Mouse (Mus musculus): ENCODE data around the gene Ints3. TPM values are rescaled to one million over a fixed set of nuclear protein-coding genes. Genes with fewer than 3 reads are reported as not detected.

Gene Ints3
- total RNA-seq, 2 experiments from 2014 or later: 57.0 to 62.0 TPM

DNA sequence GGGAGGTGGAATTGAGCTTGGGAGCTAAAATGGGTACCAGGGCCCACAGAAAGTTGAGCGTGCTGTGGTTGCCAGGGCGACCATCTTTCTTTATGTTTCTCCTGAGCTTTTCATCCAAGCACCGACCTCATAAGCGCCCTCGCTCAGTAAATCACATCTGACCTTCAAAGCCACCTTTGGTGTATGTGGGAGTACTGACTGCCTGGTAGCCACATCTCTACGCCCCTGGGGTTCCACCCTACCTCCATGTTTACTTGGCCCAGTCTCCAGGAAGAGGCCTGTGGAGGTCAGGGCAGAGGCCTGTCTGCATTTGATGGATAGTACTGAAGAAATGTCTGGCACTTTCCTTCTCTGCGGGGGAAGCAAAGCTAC, 13.7 kb upstream of the Ints3 start:
- DNase-seq (ENCODE audit: extremely low spot score in 1 of 2, low spot score in 2 of 2): no peak
- intact Hi-C loops (cut with DNase I): no loop called here

DNA sequence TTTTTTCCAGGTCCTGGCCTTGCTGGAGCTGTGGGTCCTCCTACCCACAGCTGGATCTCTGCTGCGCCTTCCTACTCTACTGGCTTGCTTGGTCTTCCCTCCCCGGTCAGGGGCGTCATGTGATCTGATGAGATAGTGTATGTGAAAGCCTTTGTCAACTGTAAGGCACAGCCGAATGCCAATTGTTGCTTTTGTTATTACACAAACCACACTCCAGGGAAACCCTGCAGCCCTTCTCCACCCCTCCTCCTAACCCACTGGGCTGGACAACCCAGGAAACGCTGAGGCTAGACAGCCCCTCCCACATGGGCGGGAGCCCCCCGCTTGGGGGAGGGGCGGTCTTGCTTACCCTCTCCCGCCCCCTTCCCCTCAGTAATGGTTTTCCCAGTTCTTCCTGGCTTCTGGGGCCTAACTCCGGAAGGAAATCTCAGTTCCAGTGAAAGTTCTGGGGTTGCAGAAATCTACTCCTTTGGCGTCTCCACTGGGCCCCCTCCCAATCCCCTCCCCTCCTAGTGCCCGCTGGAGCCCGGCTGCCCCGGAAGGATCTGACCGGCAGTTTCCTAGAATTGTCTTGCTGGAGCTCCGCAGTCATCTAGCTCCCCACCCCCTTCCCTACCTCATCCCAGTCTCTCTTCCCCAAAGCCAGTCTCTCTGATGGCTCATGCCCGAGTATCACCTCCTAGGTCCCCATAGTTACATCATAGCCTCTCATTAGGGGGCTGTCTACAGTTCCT, 13.1 kb upstream of the Ints3 start:
- DNase-seq (ENCODE audit: extremely low spot score in 1 of 2, low spot score in 2 of 2): peak; percentile 72 to 92
- intact Hi-C loops (cut with DNase I): no loop called here

DNA sequence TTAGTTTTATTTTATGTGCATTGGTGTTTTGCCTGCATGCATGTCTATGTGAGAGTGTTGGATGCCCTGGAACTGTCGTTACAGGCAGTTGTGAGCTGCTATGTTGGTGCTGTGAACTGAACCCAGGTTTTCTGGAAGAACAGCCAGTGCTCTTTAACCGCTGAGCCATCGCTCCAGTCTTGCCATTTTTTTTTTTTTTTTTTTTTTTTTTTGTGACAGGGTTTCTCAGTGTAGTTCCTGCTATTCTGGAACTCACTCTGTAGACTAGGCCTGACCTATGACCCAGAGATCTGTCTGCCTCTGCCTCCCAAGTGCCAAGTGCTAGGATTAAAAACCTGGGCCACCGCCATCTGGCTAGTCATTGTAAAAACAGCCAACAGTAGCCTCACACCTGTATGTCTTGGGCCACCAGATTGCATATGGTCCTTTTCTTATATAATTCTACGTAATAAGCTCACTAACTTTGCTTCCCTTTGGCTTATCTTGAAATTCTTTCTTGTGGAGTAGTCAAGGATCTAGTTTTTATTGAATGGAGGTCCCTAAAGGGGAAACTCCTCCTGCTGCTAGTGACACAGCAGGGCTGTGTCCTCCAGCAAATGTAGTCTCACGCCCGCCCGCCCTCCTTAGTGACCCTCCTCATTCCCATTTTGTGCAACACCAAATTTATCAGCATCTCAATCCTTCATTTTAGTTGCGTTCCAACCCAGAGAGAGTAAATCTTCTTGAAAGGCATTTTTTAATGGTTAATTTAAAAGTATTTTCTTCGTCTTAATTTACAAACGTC, 12.2 kb upstream of the Ints3 start:
- intact Hi-C loops (cut with DNase I): no loop called here
- DNase-seq (ENCODE audit: extremely low spot score in 1 of 2, low spot score in 2 of 2): no peak

DNA sequence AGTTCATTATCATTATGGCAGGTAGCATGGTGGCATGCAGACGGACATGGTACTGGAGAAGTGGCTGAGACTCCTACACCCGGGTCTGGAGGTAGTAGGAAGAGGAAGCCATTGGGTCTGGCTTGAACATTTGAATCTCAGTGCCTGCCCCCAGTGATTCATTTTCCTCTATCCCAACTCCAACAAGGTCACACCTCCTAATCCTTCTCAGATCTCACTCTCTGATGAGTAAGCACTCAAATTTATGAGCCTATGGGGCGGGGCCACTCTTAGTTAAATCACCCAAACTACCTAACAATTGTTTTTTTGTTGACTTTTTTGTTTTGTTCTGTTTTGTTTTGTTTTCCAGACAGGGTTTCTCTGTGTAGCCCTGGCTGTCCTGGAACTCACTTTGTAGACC, 10.6 kb upstream of the Ints3 start:
- no peak for DNase-seq (ENCODE audit: extremely low spot score in 1 of 2, low spot score in 2 of 2)
- intact Hi-C loops (cut with DNase I): no loop called here

DNA sequence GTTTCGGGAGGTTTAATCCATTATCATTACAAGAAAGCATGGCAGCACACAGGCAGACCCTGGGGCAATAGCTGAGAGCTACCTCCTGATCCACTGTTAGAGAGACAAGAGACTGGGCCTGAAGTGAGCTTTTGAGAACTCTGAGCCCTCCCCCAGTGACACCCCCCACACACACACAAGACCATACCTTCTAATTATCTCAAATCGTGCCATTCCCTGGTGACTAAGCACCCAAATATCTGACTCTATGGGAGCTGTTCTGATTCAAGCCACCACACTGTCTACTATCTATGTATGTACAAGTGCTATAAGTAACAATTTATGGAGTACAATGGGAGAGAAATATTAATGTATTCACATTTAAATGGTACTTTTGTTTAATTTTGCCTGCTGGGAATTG, 7.3 kb upstream of the Ints3 start:
- intact Hi-C loops (cut with DNase I): no loop called here
- no peak for DNase-seq (ENCODE audit: extremely low spot score in 1 of 2, low spot score in 2 of 2)

DNA sequence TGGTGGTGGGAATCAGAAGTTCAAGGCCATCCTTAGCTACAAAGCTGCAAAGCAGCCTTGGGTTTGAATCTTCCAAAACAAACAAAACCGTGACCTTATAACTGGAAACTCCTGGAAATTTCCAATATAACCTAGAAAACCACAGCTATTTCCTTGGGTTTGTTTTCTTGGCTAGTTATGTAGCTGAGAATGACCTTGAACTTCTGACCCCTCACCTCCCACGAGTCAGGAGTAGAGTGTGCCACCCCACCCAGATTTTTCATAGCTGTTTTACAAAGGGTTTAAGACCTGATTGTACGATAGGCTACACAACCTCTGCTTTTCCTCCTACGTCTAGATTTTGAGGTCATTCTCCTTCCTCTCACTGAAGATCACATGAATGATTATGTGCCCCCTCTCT, 3.7 kb upstream of the Ints3 start:
- intact Hi-C loops (cut with DNase I): no loop called here

DNA sequence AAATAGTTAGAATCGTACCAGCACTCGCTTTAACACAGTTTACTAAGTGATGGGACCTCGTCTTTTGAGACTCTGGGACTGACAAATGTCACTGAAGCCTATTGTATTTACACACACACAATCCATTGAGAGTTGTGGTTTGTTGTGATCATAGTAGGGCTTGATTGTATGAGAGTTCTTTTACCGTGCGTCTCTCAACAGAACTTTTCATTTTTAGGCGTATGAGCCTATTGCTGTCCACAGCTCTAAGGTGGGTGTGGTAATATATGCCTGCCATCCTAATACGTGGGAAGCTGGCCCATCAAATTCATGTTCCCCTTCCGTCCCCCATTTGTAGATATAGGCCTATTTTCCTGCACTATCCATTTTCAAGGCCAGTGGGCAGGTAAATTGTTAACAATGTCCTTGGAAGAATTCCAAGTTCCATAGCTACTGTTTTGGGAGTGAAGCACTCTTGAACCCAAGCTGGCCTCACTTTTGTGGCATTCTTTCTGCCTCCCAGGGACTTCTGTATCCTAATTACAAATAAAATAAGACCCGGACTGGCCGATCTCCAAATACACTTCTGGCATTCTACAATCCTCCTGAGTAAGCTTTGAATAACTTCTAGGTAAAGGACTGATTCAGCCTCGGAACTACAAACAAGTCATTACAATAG, 780 bp upstream of the Ints3 start:
- intact Hi-C loops (cut with DNase I): loop anchor here (5.0 kb wide), 1 partner anchor 33 kb away; the partner anchor contains the start of gene Npr1
- no peak for DNase-seq (ENCODE audit: extremely low spot score in 1 of 2, low spot score in 2 of 2)

More for the DNA sequence above, 3.7 kb upstream of the Ints3 start:
- no peak for DNase-seq (ENCODE audit: extremely low spot score in 1 of 2, low spot score in 2 of 2)

DNA sequence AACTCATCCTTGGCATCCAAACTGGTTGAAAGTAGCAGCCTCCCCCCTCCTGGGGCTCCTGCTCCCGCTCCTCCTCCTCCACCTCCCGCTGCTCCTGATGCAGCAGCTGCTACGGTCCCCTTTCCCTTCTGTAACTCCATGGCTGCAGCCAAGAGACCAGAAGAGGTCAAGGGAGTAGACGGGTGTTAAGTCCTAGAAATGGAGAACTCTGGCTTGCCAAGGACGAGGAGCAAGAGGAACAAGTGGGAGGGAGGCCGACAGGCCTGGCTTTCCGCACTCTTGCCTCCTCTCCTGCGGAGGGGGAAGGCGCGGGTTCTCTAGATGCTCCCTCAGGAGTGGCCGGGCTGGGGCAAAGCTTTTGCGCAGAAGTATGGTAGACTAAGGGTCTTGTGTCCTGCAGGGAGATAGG, 607 bp downstream of the Ints3 start:
- intact Hi-C loops (cut with DNase I): loop anchor here (5.0 kb wide), 1 partner anchor 34 kb away; the partner anchor contains the start of gene Npr1
- DNase-seq (ENCODE audit: extremely low spot score in 1 of 2, low spot score in 2 of 2): peak; percentile 33 to 61

DNA sequence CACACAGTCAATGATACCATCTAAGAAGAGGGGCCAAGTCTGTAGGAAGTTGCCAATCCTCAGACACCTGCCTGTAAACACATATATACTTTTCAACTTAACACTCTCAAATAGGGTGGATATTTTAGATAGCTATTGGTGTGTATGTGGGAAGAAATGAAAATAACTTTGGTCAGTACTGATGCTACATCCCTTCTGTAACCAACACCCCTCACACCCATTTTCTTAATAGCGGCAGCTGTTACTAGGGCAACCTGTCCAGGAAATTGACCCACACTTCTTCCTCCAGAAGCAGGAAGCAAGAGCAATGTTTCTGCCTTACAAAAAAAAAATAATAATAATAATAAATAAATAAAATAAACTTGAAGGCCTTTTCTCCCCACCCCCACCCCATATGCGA, 1.1 kb downstream of the Ints3 start:
- intact Hi-C loops (cut with DNase I): loop anchor here (5.0 kb wide), 1 partner anchor 35 kb away; the partner anchor contains the start of gene Npr1
- DNase-seq (ENCODE audit: extremely low spot score in 1 of 2, low spot score in 2 of 2): no peak

DNA sequence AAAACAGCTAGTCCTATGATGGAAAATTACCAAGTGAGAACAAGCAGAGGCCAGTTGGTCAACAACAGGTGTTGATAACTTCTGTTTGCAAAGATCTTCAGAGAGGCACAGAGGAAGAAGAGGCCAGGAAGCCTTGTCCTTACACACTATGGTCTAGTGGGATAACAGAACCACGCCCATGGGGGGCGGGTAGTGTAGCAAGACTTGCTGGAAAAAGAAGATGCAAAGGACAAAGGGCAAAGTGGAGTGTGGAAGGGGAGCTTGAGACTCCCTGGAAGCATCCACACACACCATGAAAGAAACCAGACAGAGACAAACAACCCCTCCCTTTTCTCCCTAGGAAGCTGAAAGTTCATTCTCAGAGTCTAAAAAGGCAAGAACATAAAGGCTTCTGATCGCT, 3.8 kb downstream of the Ints3 start:
- DNase-seq (ENCODE audit: extremely low spot score in 1 of 2, low spot score in 2 of 2): no peak
- intact Hi-C loops (cut with DNase I): no loop called here

DNA sequence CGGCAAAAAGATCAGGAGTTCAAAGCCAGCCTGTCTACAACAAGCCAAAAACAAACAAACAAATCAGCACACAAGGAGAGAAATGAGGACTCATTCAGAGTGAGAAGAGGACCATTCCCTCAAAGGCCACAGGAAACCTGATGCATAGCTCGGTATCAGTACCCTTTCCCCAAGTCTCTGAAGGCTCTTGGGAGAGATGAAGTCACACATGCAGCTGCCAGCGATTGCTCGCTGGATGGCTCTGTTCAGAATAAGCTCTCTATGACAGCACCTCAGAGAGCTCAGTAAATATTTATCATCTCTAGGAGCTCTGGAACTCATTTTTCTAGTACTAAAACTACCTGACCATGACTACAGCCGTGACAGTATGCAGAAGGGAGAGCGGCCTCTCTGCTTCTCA, 5.2 kb downstream of the Ints3 start:
- no peak for DNase-seq (ENCODE audit: extremely low spot score in 1 of 2, low spot score in 2 of 2)
- intact Hi-C loops (cut with DNase I): no loop called here

DNA sequence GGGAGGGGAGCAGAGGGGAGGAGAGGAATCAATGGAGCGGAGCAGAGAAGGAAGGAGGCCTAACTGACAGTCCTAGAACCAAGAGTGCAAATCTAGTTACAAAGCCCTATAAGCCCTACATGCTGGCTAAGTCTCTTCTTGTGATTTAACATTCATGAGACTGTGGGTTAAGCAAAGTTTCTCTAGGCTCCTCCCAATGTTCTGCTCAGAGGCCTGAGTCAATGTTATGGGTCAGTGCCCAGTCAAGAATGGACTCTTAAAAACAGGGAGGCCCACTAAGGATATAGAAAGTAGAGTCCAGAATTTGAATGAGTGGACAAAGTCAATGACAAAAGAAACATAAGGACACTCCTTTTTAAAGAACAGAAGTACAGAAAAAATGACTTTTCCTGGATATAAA, 5.8 kb downstream of the Ints3 start:
- no peak for DNase-seq (ENCODE audit: extremely low spot score in 1 of 2, low spot score in 2 of 2)
- intact Hi-C loops (cut with DNase I): no loop called here

DNA sequence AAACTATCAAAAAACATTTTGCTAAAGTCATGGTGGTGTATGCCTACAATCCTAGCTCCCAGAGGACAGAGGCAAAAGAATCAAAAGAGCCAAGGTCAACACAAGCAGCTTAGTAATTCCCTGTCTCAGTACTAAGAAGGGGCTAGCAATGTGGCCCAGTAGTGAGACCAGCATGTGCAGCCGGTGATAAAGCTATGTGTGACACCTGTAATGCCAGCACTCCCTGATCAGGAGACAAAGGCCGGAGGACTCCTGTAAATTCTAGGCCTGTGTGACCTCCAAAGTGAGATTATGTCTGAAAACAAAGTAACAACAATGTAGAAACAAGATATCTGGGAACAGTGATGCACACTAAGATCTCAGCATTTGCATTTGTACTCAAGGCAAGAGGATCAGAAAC, 7.9 kb downstream of the Ints3 start:
- intact Hi-C loops (cut with DNase I): no loop called here
- DNase-seq (ENCODE audit: extremely low spot score in 1 of 2, low spot score in 2 of 2): no peak

DNA sequence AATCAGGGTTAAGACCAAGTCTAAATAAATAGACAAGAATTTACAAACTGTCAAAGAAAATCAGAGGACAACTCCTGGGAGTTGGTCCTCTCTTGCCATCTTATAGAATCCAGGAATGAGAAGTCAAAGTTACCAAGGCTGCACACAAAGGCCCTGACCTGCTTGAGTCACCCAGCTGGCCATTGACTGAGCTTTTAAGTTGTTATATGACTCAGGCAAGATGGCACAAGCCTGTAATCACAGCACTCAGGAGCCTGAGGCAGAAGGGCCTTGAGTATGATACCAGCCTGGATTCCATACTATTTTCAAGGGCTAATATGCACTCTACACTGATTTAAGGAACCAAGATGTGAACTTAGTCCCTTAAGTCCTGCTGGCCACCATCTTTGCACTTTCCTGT, 9.9 kb downstream of the Ints3 start:
- DNase-seq (ENCODE audit: extremely low spot score in 1 of 2, low spot score in 2 of 2): no peak
- intact Hi-C loops (cut with DNase I): no loop called here

DNA sequence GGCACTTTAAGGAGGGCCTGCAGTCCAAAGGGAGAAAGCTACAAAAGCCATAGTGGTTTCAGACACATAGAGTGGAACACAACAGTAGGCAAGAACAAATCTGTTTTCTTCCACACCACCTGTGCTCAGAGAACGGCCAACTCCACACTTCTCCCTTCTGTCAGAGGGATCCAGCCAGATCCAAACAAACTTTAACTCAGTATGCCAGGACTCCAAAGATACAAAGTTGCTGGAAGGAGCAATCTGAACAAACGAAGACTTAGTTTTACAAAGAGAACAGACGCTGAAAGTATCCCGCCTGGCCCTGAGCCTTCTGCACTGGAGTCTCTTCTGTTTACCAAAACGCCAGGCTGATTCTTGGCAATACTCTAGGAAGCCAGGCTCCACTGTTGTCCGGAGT, 12.7 kb downstream of the Ints3 start:
- intact Hi-C loops (cut with DNase I): no loop called here
- no peak for DNase-seq (ENCODE audit: extremely low spot score in 1 of 2, low spot score in 2 of 2)

DNA sequence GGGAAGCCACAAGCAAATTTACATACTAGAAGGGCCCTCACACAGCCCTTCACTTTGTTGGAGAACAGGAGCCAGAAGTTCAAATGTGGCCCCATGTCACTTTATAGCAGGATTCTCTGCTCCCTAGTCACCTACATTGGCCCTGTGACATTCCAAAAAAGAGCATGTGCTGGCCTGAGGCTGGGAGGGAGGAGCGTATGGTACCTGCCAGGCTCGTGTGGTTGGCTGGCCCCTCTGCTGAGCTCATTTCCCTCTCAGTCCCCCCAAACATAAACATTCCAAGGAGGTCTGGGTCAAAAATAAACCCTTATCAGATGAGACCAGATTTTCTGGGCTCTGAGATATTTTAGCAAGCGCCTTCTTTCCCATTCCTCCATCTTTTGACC, 20.4 kb downstream of the Ints3 start:
- intact Hi-C loops (cut with DNase I): loop anchor here (2.0 kb wide), 1 partner anchor 54 kb away; no protein-coding TSS in a partner anchor
- no peak for DNase-seq (ENCODE audit: extremely low spot score in 1 of 2, low spot score in 2 of 2)

DNA sequence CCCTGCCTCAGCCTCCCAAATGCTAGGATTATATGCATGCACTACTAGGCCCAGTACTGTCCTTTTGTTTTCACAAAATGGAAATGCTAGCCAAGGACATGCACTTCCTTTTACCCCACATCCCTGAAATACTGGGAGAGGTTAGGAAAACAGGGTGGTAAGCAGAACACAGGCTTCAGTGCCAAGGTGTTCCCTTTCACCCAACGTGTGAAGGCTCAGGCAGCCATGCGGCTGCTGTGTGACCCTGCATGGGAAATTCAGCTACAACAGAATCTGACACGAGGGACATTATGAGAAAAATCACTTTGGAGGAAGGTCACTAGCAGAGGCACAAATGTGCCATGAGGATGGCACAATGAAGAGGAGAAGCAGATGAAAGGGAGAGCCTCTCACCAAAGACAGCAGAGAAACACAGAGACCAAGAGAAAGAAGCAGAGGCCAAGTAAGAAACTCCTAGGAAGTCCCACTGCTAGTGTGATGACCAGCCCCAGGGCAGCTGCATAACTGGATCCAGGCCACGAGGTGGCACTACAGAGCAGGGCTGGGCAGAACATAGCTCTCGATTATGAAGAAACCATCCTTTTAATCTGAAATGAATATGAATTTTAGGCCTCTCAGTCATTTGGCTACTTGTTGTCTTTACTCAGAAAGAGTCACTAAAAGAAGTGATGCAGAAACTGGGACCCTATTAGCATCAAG, 21.0 kb downstream of the Ints3 start:
- intact Hi-C loops (cut with DNase I): loop anchor here (2.0 kb wide), 1 partner anchor 54 kb away; no protein-coding TSS in a partner anchor
- DNase-seq (ENCODE audit: extremely low spot score in 1 of 2, low spot score in 2 of 2): peak; percentile 33 to 72

DNA sequence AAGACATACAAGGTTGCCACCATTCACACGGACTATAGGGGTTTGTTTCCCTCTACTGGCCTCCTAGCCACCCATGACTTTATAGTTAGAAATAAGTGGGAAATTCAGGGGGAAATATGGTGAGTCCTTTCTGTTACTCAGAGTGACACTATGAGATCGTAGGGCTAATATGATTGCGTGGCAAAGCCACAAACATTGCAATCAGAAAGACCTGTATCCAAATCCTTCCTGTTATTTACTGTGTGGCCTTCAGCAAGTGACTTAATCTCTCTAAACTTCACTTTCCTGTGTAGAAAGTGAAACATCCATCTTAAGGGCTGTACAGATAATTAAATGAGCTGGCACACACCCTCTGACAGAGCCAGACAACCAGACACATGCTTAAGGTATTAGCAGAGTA, 24.7 kb downstream of the Ints3 start:
- intact Hi-C loops (cut with DNase I): no loop called here
- no peak for DNase-seq (ENCODE audit: extremely low spot score in 1 of 2, low spot score in 2 of 2)

DNA sequence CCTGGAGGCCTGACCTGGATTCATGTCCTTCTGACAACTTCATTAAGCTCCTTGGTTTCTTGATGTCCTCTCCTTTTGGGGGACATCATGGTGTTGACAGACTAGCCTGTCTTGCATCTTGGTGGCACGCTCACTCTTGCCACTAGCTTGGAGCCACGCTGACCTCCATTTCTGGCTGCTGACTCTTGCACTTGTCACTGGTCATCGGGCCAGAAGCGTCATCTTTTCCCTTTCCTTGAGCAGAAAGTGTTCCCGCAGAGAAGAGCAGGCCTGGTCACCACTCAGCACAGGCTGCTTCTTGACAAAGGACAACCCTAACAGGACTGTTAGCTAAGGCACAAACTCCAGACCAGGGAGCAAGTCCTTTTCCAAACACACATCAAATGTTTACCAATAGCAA, 27.0 kb downstream of the Ints3 start:
- intact Hi-C loops (cut with DNase I): no loop called here

More for the DNA sequence above, 27.0 kb downstream of the Ints3 start:
- DNase-seq (ENCODE audit: extremely low spot score in 1 of 2, low spot score in 2 of 2): no peak
